Mouse (Mus musculus) G1E-ER4 (cell line): Measurements from ENCODE around the gene Adgre4. TPM values are rescaled to one million over a fixed set of nuclear protein-coding genes. Genes with fewer than 3 reads are reported as not detected.
"Not testable (repeated sequence)": the region's sequence is repeated elsewhere in the genome, so short reads cannot be mapped to it uniquely, and the experiment has no call there.

Experiments
- GATA1 ChIP-seq: IDR thresholded peaks from one replicate; pipeline ENCODE4 v1.8.0; 2012; ENCODE audit warnings: low read length, inconsistent platforms
- polyA plus RNA-seq: library from polyadenylated mRNA; stranded (reverse); fragments of >175 nt; gene quantifications from 2 replicates; pipeline ENCODE4 v1.2.3, GENCODE M21; 2012

Gene Adgre4
- polyA plus RNA-seq, result not detected in 2 replicates

DNA sequence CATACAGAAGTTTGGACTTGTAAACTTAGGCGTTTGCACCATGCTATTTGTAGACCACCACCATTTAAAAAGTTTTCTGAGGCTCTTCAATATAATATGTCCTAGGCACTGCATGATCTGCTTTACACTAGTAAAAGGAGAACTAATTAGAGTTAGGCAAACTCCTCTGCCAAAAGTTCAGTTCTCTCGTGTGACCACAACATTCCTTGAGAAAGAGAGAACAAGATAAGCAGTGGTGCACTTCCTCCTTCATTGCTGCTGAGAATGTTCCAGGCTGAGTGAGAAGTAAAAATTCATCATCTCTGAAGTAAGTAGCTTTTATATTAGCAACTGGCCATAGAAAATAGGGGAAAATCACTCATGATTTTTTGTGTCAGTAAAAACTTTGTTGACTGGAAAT lies at the start of gene Adgre4:
Gene Adgre4, plus strand, starts transcription at position 199 of the 400 bp plus-strand sequence.
- no peak for TF ChIP-seq GATA1

DNA sequence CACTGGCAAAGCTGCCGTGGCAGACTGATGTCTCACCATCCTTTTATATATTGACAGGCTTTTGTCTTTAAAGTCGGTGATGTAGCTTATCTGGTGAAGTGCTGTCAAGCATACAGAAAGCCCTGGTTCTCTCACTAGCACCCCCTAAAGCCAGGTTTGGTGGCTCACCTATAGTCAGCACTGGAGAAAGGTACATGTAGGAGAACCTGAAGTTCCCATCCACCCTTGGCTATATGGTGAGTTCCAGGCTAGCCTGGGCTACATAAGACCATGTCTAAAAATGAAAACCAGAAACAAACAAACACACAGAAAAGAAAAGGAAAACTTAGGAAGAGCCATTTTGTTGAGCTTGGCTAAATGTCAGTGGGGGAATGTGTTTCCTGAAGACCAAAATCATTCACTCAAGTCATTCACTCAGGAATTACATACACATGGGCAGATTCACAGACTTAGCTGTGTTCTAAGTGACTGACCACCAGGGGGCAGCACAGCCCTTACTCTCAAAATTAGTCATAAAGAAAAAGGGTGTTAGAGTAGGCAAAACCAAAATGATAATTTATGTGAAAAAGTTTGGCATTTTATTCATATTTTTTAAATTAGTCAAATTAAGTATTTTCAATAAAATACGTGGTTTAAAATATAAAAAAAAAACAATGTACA lies 47.5 kb upstream of the Adgre4 start:
- TF ChIP-seq GATA1, result no peak

DNA sequence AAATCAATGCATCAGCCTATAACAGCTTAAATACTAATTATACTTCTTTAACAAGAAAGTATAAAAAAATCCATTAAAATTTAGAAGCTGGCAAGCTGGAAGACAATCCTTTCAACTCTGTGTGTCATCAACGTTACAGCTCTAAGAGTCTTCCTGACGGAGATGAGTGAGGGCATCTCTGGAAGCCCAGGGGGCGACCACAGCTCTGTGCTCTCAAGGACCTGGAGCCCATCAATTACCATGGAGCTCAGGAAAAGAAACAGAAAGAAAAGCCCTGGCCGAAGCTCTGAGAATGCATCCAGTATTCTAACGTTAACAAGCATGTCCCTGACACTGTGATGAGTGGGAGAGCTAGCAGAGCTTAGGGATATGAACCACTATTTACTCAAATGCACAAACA lies 46.9 kb upstream of the Adgre4 start:
- TF ChIP-seq GATA1, result no peak

DNA sequence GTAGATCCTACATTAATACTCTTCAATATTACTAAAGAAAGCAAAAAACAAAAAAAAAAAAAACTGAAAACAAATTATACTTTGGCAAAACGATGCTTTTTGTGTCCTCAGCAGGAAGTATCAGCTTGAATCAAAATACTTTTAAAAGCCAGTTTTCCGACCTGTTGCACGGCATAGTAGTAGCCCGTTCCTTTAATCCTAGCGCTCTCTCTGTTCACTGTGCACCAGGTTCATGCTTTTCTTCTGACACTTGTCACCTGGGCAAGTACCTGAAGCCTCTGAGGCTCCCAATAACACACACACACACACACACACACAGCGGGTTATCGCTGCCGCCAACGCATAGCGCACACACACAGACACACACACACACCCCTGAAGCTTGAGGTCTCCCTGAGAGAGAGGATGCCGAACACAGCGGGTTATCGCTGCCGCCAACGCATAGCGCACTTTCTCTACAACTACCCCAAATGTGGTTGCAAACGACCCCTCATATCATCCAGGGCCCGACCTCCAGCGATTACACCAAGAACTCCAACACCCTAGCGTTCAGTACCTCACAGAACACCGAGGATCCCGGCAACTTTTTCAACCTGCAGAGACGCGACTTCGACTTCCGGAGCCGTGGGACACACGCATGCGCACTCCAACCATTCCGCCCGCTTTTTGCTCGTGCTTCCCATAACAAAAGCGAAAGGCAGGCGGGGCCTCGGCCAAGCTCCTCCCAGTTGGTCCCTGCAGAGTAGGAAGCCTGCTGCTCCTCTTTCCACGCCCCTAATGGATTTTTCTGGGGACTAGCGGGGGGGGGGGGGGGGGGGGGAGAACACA lies 37.6 kb upstream of the Adgre4 start, which contains the start of gene Pot1b:
Gene Pot1b, minus strand, starts transcription at position 645 of the 828 bp plus-strand sequence.
- no peak for TF ChIP-seq GATA1

DNA sequence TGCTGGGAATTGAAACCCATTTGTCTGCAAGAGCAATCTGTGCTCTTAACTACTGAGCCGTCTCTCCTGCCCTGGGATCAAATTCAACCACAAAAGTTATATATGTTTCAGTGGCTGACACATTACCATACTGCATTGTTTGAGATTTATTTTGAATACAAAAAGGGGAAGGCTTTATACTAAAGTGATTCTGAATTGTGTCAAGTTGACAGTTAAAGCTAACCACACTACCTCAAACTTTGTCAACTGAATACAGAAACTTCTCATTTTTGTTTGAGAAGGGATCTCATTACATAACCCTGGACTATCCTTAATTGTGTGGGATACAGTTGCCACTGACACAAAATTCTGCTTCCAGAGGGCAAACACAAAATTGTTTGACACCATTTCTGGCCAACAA lies 28.5 kb upstream of the Adgre4 start:
- no peak for TF ChIP-seq GATA1

DNA sequence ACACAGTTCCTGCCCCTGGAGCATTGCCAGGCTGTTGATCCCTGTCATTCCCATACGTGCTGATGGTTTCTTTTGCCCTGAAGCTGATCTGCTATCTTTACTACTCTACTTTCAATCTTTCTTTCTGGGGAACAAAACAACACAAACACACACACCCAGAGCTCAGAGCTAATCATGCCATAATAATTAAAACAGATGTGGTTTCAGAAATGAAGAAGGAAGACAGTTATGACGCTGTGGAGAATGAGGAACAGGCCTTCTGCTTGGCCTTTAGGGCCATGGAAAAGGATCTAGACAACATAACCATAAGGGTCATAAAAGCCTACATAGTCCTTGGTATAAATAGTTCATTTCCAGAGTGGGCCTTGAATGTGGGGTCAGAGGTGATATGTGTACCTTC lies 27.5 kb upstream of the Adgre4 start:
- no peak for TF ChIP-seq GATA1

DNA sequence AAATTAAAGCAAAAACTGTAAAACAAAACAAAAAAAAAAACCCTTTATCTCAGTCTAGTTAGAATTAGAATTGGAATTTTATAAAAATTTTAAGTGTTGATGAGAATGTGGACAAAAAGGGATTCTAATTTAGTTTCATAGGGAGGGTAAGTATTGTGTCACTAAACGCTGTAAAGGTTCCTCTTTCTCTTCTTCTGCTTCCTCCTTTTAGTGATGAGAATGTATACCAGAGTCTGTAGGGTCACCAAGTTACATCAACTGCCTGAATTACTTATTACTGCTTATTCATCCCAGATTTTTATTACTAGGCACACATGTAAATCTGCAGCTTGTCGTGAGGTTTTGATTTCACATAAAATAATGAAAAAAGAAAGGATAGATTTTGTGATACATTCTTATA lies 23.6 kb upstream of the Adgre4 start:
- no peak for TF ChIP-seq GATA1

DNA sequence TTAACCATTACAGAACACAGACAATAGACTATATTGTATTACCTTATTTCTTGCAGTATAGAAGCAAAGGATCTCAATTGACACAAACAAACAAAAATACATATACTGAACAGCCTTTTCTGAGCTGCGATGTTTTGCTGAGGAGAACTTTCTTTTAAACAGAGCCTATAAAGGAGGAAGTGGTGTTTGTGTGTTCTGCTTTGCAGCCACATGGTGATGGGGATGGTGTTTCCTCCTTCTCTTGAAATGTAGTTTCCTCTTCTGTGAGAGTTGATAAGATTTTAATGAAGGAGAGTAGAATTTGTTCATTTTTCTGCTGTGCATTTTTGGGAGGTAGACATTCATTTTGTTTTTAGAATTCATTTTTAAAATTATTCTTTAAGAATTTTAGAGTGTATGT lies 13.1 kb upstream of the Adgre4 start:
- TF ChIP-seq GATA1, result no peak

DNA sequence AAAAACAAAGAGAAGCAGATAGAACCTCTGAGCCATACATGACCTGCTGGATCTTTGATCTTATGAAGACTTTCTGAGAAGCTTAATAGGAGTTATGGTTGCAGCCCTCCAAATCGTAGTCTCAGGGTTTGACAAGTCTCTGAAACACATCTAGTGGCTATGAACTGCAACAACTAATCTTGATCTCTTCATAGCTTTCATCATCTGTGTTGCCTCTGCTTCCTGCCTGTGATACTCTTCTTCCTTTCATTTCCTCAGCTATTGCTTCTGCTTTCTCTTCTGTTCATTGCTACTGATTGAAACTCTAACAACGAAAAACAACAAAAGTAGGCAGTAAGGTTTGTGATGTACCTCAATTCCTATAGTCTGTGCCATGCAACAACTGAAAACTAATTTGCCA lies 1.4 kb downstream of the Adgre4 start:
- TF ChIP-seq GATA1, result no peak

DNA sequence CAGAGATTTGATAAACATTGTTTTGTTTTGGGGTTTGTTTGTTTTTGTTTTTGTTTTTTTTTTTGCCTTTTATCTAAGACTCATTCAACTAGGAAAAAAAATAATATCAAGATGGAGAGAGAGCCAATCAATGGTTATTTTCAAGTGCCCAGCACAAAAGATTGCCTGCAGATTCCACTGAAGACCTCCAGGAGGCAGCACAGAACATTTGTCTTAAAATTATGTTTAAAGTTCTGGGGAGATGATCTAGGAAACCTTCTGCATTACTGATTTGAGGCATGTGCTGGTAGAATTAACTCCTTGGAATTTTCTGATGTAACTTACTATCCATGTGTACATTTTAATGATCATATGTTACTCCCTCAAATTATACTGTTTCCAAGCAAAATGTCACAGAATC lies 63.9 kb downstream of the Adgre4 start:
- no peak for TF ChIP-seq GATA1

DNA sequence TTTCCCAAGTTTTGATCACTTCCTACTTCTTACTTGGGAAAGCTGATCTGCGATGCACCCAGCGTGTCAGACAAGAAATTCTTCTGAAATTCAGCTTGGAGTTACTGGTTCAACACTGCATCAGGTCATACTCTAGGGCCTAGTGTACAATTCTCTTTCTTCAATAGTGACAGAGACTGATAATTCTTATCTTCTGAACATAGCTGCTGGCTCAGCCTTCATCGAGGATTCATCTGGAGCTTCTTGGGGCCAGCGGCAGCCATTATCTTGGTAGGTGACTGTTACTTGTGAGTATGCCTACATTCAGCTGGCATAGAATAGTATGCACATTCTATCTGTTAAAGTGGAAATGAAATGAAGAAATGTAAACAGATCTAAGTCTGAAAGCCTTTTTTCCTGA lies 67.1 kb downstream of the Adgre4 start:
- no peak for TF ChIP-seq GATA1

DNA sequence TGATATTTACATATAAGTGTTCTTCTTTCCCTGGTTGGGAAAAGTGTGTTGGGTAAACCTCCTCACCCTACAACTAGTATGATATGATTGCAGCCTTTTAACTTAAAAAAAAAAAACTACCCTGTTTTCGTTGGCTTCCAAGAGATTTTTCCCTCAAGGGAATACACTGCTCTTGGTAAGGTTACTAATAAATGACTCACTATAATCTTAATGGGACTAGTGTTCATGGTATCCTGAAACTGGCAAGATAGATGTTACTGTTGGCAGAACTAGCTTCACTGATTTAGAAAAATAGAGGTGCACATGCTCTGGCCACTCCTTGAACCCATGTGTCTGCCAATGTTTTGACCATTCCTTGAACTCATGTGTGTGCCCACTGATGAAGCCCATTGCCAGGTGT lies 71.8 kb downstream of the Adgre4 start:
- TF ChIP-seq GATA1, result no peak

DNA sequence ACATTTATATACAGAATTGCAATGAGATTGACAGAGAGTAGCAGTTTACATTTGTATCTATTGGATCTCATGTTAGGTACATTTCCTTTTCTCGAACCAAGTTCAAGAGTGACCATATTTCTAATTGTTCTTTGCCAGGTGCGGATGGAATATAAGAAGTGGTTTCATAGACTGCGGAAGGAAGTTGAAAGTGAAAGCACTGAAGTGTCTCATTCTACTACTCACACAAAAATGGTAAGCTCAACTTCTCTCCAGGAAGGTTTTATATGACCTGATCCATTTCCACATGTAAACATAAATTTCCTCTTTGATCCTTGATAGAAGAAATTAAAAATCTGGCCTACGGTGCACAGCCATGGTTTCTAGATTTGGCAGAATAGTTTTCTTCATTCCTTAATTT lies 93.3 kb downstream of the Adgre4 start:
- TF ChIP-seq GATA1, result no peak

DNA sequence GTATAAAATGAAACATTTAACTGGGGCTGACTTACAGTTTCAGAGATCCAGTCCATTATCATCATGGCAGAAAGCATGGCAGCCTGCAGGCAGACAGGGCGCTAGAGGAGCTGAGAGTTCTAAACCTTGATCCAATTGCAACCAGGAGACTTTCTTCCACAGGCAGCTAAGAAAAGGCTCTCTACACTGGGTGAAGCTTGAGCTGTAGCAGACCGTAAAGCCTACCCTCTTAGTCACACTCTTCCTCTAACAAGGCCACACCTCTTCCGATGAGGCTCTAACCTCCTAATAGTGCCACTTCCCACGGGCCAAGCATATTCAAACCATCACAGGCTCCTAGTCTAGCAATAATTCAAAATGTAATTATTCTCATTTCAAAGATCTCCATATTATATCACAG lies 127.4 kb downstream of the Adgre4 start:
- TF ChIP-seq GATA1, result no peak

DNA sequence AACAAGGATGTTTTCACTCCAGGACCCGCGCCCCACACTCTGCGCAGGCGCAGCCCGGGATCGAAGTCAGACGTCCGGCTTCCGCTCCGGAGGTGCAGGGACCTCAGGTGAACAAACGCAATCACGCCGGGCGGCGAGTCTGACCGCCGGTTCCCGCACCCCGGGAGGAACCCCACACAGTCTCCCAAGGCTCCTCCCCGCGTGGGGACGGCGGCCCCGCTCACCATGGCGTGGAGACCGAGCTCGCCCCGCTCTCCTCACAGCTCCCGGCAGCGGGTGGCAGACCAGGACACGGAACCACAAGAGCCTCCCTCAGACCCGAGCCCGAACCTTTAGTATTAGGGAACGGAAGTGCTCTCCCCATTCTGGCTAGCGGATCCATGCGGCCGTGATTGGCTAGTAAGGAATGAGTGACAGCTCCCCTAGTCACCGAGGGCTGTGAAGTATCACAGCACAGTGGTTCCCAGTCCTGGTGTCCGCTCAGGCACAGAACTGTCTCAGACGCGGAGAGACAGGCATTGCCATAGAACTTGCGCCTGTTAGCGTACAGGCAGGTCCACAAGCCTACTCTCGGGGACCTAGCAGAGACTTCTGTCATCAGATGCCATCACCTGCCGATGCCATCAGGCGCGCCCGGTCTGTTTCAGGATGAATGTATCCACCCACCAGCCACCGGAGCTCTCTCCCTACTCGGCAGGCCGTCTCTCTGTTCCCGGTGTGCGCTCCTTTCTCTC lies 129.0 kb downstream of the Adgre4 start, which contains the start of gene Zfp119a:
Gene Zfp119a, minus strand, starts transcription at position 295 of the 734 bp plus-strand sequence.
- TF ChIP-seq GATA1, result not testable (repeated sequence)

DNA sequence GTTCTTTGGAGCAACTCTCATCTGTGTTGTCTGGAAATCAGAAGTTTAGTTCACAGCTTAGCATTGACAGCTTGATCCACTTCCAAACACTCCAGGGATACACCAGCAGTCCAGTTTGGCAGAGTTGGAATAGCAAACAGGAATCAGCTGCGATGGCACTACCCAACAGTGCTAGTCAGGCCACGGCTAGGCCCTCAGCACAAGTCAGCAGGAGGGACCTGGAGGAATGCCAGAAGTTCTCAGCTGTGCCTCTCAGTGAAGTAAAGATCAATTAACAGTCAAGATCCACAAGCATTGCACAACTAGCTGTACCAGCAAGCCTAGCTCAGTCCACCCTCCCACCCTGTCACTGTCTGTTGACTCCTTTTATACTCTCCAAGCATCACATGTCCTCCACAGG lies 133.8 kb downstream of the Adgre4 start:
- no peak for TF ChIP-seq GATA1
